Mouse (Mus musculus) regulatory T cell (primary cell): ENCODE measurements around the gene Gm9922.

Experiments used
- in situ Hi-C: fragments of 300-600 bp; cut with MboI, MseI; formaldehyde crosslinking; loops from one replicate; pipeline ENCODE4 v1.15.1; 2025; ENCODE audit warnings: high pct_unique_total_duplicates

Gm9922 gene

DNA sequence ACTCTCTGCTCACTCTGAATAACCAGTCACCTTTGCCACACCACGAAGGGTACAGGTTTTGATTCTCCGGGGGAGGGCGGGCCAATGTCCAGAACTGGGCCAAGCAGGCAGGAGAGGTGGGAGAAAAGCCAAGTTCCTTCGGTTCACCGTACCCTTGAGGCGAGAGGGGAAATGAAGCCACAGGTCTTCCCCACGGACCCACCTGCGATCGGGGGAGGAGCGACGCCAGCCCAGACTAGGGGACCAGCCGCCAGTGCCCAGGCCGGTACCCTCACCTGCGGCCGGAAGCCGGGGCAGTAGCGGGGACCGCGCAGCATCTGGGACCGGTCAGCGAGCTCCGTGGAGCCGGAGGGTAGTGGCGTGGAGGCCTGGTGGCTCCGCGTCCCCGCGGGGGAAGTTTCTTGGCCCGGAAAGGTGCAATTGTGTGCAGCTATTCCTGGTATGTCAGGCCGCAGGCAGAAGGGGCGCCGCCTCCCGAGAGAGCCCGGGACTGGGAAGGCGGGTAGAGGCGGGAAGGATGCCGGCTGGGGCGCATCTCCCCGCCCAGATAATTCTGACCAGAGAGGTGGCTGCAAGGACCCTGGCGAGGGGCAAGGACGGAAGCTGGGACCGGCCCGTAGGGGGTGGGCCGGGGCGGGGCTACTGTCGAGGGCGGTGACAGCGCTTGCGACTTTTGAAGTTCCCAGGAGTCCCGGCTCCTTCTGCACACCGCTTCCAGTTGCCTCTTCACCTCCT lies at the start of gene Gm9922, which contains the start of gene Lmo7:
Gene Gm9922, minus strand, starts transcription at position 578 of the 735 bp plus-strand sequence.
Gene Lmo7, plus strand, starts transcription at position 721 of the 735 bp plus-strand sequence.
- in situ Hi-C loops: no loop called here

DNA sequence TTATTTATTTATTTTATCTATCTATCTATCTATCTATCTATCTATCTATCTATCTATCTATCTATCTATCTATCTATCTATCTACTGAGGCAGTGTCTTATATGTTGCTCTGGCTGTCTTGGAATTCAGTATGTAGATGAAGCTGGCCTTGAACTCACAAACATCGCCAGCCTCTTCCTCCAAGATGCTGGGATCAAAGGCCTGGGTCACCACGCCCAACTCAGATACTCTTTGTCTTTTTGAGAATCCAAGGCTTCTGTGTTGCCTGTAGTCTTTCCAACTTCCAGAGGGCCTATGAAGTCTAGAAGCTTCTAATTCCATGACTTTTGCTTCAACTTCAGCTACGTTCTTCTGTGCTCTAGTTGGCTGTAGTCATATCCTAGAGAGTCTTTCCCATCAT lies 48.8 kb upstream of the Gm9922 start:
- in situ Hi-C loops: no loop called here

DNA sequence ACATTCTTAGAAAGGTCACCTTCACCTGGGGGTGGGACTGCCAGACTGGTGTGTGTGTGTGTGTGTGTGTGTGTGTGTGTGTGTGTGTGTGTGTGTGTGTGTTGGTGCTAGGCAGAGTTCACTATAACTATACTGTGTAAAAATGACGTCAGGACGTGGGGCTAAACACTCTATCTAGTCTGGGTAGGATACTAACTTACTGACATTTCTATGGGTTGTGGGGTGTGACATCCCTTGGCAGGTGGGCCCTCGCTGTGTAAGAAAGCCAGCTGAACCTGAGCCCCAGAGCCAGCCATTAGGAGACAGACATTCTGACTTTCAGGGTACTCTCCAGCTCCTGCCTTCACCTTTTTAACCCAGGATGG lies 47.5 kb upstream of the Gm9922 start:
- in situ Hi-C loops: no loop called here

DNA sequence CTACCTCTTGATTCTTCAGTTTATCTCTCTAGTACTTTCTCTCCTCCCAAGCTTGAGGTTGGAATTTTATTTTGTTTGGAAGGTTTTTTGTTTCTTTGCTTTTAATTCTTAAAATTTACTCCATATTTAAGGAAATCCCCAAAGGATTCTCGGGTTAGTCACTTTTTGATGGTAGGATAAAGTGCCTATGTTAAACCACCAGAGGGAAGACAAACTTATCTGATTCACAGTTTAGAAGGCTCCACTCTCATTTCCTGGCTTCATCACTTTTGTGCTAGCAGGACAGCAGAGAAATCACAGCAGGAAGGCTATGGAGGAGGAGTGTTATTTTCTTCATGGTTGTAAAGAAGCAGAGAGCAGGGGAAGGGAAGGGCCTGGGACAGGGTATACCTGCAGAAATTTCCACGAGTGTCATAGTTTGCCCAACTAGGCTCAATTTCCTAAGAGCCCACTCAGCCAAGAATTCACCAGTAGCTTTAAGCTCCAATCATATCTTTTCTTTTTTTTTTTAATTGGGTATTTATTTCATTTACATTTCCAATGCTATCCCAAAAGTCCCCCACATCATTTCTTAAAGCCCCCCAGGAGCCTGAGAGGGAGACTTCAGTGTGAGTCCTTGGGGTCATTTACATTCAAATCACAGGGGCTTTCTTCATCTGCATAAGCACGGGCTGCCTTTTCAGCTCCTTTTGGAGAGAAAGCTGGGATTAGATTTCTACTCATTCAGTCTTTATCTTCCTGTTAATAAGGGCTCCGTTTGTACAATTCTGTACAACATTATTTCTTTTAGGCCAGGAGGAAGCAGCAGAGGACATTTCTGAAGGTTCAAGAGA lies 46.9 kb upstream of the Gm9922 start:
- in situ Hi-C loops: no loop called here

DNA sequence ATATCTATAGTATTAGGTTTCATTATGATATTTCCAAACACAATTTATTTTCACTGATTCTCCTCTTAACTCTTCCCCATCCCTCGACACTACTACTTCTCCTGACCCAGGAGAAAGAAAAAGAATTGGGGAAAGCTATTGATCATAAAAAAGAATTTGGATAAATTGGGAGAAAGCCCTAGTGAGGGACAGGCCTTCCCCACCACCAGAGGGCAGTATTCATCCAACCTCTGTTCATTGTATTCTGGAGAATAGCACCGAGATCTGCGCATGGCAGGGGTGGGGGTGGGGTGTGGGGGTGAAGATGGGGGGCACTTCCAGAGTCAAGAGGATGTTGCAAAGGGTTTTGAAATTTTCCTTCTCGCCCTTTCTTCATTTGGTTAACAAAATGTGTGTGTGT lies 45.0 kb upstream of the Gm9922 start:
- in situ Hi-C loops: no loop called here

DNA sequence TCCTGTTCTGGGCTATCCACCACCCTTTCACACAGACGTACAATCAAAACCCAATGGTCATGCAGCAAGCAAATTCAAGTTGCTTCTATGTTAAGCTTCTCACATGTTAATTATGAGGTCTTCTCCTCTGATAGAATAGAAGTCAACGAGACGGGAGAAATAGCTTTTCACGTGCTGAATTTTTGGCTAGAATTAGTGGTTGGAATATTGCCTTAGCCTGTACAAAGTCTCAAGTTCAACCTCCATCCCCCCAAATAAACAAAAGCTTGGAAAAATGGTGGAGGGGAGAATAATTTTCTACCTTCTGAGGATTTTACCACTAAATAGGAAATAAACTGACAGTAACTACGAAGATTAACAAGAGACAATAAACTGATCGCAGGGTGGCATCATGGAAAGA lies 42.1 kb upstream of the Gm9922 start:
- in situ Hi-C loops: no loop called here

DNA sequence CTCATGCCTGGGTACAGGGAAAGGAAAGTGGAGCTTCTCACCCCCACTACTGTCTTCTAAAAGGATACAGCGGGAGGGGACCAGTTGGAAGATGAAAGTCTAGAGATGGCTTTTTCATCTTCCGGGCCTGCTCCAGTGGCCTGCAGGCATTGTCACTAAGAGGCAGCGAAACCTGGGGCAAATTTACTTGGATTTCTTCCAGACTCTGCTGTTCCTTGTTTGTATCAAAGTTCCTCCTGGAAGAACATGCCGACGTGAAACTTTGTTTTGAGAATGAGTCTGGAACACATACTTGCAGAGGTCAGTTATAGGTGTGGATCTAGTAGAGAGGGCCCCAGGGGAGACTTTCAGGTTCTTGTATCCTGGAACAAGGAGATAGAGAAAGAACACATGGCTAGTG lies 41.7 kb upstream of the Gm9922 start:
- in situ Hi-C loops: no loop called here

DNA sequence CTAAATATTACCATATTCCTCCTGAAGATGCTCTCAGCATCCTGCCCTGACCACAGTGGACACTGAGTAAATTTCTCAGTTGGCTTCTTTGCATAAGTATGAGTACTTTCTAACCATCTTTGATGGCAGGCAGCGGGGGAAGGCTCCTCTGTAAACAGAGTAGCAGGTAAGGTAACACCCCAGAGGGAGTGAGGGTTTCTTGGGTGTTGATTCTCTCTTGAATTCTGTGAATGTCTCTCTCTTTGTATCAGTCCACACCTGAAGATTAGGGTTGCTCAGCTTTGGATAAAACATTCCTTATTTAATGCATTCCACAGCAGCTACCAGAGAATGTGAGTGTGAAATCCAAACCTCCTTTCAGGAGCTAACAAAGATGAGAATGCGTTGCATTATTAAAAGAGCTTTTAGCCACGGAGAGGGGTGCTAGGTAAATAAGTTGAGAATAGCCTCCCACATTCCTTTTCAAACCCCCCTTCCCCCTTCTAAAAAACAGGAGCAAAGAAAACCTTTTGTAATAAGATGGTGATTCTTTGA lies 34.2 kb upstream of the Gm9922 start:
- in situ Hi-C loops: no loop called here

DNA sequence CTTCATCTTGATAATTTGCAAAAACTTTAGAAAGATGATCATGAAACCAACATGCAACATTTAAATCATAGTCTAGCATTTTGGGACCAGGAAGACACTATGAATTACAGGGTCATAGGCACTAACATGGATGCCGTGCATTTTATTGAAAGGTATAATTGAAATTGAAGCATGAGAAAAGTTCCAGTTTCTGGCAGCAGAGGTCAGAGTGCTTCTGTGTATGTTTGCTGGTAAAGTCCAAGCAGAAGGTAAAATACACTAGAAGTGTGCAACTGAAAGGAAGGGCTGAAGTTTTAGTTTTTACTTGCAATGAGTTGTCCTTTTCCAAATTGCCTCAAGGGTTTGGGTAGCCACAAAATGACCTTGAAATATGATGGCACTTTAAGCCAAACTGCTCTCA lies 32.7 kb upstream of the Gm9922 start:
- in situ Hi-C loops: no loop called here

DNA sequence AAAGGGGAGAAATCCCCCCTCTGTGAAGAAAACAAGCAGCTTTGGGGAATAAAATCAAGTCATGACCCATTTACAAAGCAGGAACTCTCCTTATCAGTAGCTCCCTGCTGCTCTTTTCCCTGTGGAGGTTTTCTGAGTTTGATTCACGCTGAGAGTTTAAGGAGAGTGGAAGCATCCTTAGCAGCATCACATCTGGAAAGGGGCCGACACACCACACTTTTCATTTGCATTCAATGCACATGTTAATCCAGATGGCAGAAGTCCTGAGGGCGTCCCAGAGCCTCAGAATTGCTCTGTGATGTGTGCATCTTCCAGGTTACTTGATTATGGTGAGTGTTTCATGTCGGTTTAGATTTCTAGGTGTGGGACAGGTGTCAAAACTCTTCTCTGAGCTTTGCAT lies 25.8 kb upstream of the Gm9922 start:
- in situ Hi-C loops: no loop called here

DNA sequence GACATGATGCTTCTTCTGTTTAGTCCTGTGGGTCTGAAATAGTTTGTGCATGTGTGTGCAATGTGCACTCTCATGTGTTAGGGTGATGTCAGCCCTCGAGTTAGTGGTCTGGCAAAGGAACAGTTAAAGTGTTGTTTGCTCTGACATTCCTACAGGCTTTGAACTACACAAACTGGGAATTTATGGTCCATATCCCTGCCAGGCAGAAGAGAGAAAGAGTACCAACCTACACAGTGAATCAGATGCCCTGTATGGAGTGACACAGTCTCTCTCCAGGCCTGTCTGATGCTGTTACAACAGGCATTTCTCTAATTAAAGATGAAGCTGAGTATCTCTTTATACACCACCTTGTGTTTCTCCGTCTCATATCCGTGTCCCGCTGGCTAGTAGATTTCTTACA lies 21.3 kb upstream of the Gm9922 start:
- in situ Hi-C loops: no loop called here

DNA sequence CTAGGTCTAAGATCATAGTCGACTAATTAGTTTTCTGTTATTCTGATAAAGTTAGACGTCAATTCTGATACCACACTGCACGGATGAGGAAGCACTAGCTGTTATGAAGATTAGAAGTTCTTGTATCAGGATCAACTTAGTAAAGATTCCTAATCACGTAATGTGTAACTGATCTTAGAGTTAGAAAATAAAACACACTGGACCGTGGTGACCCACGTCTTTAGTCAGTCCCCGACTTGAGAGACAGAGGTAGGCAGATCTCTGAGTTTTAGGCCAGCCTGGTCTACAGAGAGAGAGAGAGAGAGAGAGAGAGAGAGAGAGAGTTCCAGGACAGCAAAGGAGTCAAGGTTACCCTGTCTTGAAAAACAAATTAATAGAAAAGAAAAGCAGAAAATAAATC lies 18.8 kb upstream of the Gm9922 start:
- in situ Hi-C loops: no loop called here

DNA sequence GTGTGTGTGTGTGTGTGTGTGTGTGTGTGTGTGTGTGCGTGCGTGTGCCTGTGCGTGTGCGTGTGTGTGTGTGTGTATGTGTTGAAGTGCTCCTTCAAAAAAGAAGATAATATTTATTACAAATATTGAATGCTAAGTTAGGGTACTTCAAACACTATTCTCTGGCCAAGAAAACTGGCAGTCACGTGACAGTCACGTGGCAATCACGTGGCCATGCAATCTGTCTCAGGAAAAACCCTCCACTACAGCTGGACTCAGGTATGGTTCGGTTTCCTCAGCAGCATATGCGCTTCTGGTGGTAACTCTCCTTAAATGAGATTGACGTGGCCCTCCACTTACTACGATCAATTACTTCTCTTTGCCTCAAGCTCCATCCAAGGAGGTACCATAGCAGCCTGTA lies 18.2 kb upstream of the Gm9922 start:
- in situ Hi-C loops: no loop called here

DNA sequence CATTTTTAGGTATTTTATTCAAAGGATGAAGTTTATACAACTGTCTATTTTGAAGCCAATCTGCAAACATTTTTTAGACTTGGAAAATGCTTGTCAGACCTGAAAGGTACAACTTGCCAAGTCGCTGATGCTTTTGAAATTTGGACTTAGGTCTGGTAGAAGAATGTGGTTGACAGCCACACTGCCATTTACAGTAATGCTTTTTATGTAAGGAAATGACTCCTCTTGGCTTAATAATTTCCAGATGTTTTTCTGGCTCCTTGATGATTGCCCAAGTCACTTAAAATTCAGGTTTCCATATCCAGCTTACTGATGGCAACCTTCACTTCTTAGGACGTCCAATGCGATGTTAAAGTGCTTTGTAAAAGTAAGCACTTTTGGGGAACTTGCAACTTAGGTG lies 17.0 kb upstream of the Gm9922 start:
- in situ Hi-C loops: no loop called here

DNA sequence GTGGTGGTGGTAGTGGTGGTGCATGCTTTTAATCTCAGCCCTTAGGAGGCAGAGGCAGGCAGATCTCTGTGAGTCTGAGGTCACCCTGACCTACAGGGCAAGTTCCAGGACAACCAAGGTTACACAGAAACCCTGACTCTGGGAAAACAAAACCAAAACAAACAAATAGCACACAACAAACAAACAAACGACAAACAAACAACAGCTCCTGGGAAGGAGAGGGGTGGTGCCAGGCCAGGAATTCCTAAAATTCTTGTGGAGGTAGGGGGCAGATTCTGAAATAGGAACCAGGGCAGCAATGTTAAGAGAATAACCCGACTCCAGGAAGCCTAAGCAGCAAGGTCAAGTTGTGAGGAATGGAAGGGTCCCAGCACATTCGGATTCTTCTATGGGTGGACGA lies 7.9 kb upstream of the Gm9922 start:
- in situ Hi-C loops: no loop called here

DNA sequence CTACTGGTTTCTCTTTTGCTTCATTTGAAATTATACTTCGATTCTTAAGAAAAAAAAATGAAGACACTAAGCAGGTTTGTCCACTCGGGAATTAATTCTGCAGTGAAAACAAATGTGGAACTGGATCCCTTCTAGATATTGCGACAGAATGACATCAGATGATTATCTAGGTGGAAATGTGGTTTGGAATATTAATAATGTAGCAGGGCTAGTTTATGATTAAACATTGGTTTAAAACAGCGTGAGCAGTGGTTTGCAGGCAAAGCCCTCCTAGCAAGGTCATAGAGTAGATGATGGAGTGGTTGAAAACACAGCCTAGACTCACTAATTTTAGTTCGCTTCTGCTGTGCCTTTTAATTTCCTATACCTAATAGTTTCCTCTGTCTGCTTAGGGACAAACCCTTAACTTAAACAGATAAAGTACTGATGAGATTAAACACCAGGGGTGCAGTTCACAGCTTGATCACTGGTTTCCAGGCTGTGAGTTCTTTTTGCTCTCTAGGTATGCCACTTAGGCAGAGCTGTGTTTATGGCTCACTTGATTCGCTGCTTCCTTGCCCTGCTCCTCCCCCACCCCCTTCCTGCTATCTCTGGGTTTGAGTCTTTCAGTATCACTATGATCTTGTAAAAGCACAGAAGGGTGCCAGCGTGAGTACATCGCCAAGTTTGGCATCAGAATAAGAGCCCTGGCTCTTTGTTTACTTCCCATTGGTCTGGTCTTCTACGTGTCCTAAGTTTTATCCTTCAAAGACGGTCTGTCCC lies 4.1 kb upstream of the Gm9922 start:
- in situ Hi-C loops: no loop called here

DNA sequence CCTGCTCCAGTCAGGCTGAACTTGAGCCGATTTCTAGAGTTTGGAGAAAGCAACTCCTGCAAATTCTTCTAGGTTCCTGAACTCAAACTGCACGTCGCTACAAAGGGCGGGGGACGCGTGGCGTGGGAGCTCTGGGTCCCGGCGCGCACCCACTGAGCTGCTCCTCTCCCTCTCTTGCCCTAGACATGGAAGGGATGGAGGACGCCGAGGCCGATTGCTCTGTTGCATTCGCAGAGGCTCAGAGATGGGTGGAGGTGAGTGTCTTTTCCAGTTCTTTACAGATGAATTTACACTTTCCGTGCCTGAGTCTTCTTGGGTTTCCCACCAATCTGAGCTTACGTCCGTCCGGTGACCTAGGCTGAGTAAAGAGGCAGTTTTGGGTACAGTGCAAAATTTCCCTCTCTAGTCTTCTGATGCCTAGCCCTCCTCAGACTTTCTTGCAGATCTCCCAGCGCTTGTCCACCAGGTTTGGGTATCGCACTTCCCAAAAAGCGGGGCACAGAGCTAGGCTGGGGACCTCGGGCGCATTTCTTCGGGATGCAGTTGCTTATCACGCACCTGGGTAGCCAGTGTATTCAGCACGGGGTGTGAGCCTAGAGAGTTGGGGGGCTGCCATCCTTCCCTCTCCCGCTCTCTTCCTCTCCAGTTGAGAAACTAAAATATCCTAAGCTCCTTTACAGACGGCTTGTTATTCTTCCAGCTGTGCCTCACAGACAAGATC lies 518 bp upstream of the Gm9922 start:
- in situ Hi-C loops: no loop called here

DNA sequence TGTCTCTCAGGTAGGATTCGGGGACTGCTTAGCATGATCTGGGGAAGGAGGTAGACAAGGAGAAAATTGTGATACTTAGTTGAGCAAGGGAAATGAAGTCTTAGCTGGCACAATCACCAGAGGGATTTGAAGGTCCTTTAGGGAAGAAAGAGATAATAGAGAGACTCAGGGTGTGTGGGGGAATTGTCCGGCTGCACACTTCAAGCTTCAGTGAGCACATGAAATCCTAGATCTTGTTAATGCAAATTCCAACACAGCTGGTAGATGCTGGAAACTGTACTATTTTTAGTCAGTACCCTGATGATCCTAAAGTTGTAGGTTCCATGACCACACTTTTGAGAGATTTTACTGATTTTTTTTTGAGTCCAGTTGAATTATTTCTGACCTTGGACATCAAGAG lies 15.2 kb downstream of the Gm9922 start:
- in situ Hi-C loops: no loop called here

DNA sequence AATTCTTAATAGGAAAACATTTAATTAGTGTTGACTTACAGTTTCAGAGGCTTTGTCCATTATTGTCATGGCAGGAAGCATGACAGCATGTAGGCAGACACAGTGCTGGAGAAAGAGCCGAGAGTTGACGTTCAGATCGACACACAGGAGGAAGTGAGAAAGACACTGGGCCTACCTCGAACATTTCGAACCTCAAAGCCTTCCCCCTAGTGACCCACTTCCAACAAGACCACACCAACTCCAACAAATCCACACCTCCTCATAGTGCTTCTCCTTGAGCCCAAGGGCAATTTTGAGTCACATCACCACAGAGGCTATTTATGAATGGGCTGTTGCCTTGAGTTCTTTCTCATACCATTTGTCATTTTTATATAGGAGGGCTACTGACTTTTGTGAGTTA lies 22.5 kb downstream of the Gm9922 start:
- in situ Hi-C loops: no loop called here

DNA sequence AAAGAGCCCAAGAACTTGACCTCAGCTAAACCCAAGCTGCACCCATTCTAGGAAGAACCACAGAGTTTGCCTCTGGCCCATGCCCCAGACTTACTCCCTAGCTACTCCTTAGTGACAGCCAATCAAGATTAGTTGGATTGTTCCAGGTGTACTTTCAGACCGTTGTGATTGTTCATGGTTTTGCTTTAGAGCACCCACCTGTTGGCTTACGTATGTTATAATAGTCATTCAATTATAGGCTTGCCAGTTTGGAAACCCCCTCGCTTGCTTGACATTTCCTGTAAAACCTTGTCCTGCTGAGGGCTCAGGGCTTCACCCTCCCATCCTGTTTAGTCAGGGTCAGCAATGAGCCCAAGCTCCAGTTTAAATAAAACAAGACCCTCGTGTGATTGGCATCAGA lies 25.1 kb downstream of the Gm9922 start:
- in situ Hi-C loops: no loop called here

DNA sequence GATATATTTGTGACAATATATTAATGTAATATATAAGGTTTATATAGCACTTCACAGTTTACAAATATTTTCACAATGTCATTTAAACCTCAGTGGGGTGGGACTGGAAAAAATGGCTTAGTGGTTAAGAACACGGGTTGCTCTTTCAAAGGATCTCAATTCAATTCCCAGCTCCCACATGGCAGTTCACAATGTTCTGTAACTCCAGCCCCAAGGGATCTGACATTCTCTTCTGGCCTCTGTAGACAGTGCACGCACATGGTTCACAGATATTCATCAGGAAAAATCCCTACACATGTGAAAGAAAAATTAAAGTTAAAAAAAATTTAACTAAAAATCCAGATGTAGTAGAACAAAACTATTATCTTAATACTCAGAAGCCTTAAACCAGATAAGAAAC lies 41.2 kb downstream of the Gm9922 start:
- in situ Hi-C loops: no loop called here

DNA sequence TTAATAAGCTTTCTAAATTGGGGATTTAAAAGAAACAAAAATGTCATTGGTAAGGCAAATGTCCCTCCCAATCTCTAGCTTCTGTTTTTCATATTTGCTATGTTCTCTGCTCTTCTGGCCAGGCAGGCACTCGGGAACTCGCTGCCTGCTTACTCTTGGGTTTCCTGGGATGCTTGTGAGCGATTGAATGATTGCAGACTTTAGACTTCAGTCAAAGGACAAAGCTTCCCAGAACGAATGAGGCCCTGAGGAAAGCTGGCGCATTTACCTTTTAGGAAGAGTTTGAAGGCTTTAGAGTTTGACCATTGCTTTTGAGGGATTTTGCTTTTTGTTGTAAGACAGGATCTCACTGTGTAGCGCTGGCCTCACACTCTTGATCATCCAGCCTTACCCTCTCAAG lies 41.9 kb downstream of the Gm9922 start:
- in situ Hi-C loops: no loop called here
